Mouse (Mus musculus): ENCODE data around the gene Ptpdc1.

DNA sequence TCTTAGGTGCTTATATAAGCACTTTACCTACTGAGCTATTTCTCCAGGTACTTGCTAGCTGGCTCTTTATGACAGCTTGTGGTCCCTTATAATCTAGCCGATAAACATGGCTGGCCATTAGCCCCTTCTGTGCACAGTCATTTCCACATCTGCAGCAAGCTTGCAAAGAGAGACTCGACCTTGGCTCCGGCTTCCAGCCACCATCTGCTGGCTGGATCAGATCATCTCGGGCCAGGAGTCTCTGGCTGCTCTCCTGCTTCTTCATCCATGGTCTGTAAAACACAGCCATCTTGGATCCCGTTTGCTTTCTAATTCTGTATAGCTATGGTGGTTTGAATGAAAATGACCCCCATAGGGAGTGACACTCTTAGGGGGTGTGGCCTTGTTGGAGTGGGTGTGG is 63.1 kb downstream of the Ptpdc1 start:
- TF ChIP-seq CTCF (conservative IDR thresholded peaks at IDR 0.05 in 1 of 2, IDR thresholded peaks at IDR 0.05 in 1 of 2; ENCODE audit: low read depth in 2 of 2, low read length in 2 of 2) (no peak), KAT2A (IDR thresholded peaks at IDR 0.05; ENCODE audit: insufficient replicate concordance, low read length) (no peak), BHLHE40 (IDR thresholded peaks at IDR 0.05; ENCODE audit: low read depth, low read length) (no peak), JUND (conservative IDR thresholded peaks at IDR 0.05; ENCODE audit: low read depth, low read length) (no peak), MAFK (IDR thresholded peaks at IDR 0.05; ENCODE audit: insufficient replicate concordance, low read length) (no peak), EP300 (IDR thresholded peaks at IDR 0.05; ENCODE audit: low read length) (no peak)
